Mouse (Mus musculus) hindbrain, embryonic 16.5 days (tissue): ENCODE data around the gene Ankrd27. TPM values are rescaled to one million over a fixed set of nuclear protein-coding genes. Genes with fewer than 3 reads are reported as not detected.

Experiments used
- ATAC-seq: fragments of 200-750 bp; cut with Nextera tagmentation; 2 replicates; pipeline ENCODE4 v1.8.0; 2017; ENCODE audit warnings: moderate TSS enrichment, moderate library complexity
- H3K27ac ChIP-seq: fragments of 300-500 bp; sonication (generic); 2 replicates; pipeline ENCODE4 v1.5.1; 2014; ENCODE audit warnings: low read depth, mild to moderate bottlenecking, control low read depth, low read length, moderate library complexity
- H3K27me3 ChIP-seq: fragments of 300-500 bp; sonication (generic); replicated peaks from 2 replicates; pipeline ENCODE4 v1.6.1; 2014; ENCODE audit warnings: low read length; ENCODE audit not compliant: control insufficient read depth, insufficient read depth
- H3K36me3 ChIP-seq: fragments of 300-500 bp; sonication (generic); 2 replicates; pipeline ENCODE4 v1.6.1; 2014; ENCODE audit warnings: mild to moderate bottlenecking, low read length, moderate library complexity, mixed read lengths; ENCODE audit not compliant: control insufficient read depth, insufficient read depth
- H3K4me1 ChIP-seq: fragments of 300-500 bp; sonication (generic); 2 replicates; pipeline ENCODE4 v1.6.1; 2014; ENCODE audit warnings: low read depth, low read length; ENCODE audit not compliant: control insufficient read depth, insufficient read depth
- H3K4me2 ChIP-seq: fragments of 300-500 bp; sonication (generic); 2 replicates; pipeline ENCODE4 v1.6.1; 2014; ENCODE audit warnings: mild to moderate bottlenecking, low read length, control low read depth, moderate library complexity
- H3K4me3 ChIP-seq: fragments of 300-500 bp; sonication (generic); 2 replicates; pipeline ENCODE4 v1.5.1; 2014; ENCODE audit warnings: mild to moderate bottlenecking, low read length, control low read depth, moderate library complexity
- H3K9ac ChIP-seq: fragments of 300-500 bp; sonication (generic); 2 replicates; pipeline ENCODE4 v1.6.1; 2014; ENCODE audit warnings: low read depth, mild to moderate bottlenecking, control low read depth, low read length, moderate library complexity
- H3K9me3 ChIP-seq: fragments of 300-500 bp; sonication (generic); 2 replicates; pipeline ENCODE4 v1.6.1; 2014; ENCODE audit warnings: mild to moderate bottlenecking, low read length, moderate library complexity; ENCODE audit not compliant: control insufficient read depth
- WGBS: fragments of 180-500 bp; shearing (Covaris S2); extraction: QIAGEN DNeasy Blood & Tissue Kit; methylation state at CpG from one replicate; pipeline ENCODE4 v1.1.7; 2014; 5-methylcytosine and 5-hydroxymethylcytosine counted together
- polyA plus RNA-seq: library from polyadenylated mRNA; unstranded; fragments of >200 nt; fragmentation: Nextera tagmentation; extraction: Ambion mirVana; gene quantifications from 2 replicates; pipeline ENCODE4 v1.2.1, GENCODE M21; 2015

Gene Ankrd27
- polyA plus RNA-seq, 1 experiment from 2014 or later, result 17.3 TPM

DNA sequence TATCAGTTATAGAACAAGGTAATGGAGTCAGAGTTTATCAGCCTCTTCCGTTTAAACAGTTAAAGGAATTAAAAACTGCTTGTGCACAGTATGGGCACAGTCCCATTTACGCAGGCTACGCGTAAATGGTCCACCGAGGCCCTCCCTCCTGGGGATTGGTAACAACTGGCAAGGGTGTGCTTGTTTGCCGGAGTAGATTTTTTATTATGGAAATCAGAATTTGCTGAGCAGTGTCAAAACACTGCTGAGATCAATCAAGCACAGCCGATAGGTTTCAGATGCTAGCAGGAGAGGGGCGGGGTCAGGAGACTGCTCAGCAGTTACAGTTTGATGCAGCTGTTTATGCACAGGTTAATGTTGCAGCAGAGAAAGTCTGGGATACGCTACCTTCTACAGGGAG, 102.2 kb downstream of the Ankrd27 start:
- no peaks in the 10 kb centered on the region for H3K27me3 ChIP-seq
- no peak overlapping the region for H3K4me2 ChIP-seq
- 38% methylated on average over 9 of the region's 9 CpGs for WGBS
- H3K9ac ChIP-seq, result no peak overlapping the region
- H3K9me3 ChIP-seq, result no peaks in the 10 kb centered on the region
- no peaks in the 10 kb centered on the region for H3K36me3 ChIP-seq
- ATAC-seq, result no peak
- no peak overlapping the region for H3K4me3 ChIP-seq
- no peak overlapping the region for H3K27ac ChIP-seq
- peaks cover 17% of the 10 kb centered on the region for H3K4me1 ChIP-seq

Other genes with a start within 250 kb of the Ankrd27 start
- gene Faap24, start 189.4 kb upstream of the Ankrd27 start, polyA plus RNA-seq, result 14.9 and 15.1 TPM in 2 replicates
- gene Cep89, start 189.2 kb upstream of the Ankrd27 start, polyA plus RNA-seq, result 30.5 and 32.5 TPM in 2 replicates
- 0.17 and 0.20 TPM in 2 replicates for gene Slc7a9, start 137.4 kb upstream of the Ankrd27 start, polyA plus RNA-seq
- gene Tdrd12, start 48.5 kb upstream of the Ankrd27 start, polyA plus RNA-seq, result 0.62 and 0.81 TPM in 2 replicates
- 112 and 129 TPM in 2 replicates for gene Nudt19, start 29.9 kb upstream of the Ankrd27 start, polyA plus RNA-seq
- gene Rgs9bp, start 662 bp upstream of the Ankrd27 start, polyA plus RNA-seq, result 0.07 and 0.10 TPM in 2 replicates
- gene Pdcd5, start 61.3 kb downstream of the Ankrd27 start, polyA plus RNA-seq, result 244 and 248 TPM in 2 replicates
- gene Dpy19l3, start 168.2 kb downstream of the Ankrd27 start, polyA plus RNA-seq, result 45.8 and 51.0 TPM in 2 replicates
- 11.8 and 12.0 TPM in 2 replicates for gene Zfp507, start 216.8 kb downstream of the Ankrd27 start, polyA plus RNA-seq